Mouse (Mus musculus) pancreas, adult 10 weeks (tissue): ENCODE measurements around the gene Cdkl2. TPM values are rescaled to one million over a fixed set of nuclear protein-coding genes. Genes with fewer than 3 reads are reported as not detected.

Experiments used
- polyA plus RNA-seq: library from polyadenylated mRNA; stranded (reverse); fragments of 350-450 nt; fragmentation: Illumina TruSeq; extraction: RNeasy Lipid Tissue Mini Kit (QIAGEN cat#74804); gene quantifications from one replicate; pipeline ENCODE4 v1.2.3, GENCODE M21; 2015; ENCODE audit warnings: low read depth, low replicate concordance; ENCODE audit not compliant: insufficient read depth

Gene Cdkl2
- 2.6 TPM for polyA plus RNA-seq

DNA sequence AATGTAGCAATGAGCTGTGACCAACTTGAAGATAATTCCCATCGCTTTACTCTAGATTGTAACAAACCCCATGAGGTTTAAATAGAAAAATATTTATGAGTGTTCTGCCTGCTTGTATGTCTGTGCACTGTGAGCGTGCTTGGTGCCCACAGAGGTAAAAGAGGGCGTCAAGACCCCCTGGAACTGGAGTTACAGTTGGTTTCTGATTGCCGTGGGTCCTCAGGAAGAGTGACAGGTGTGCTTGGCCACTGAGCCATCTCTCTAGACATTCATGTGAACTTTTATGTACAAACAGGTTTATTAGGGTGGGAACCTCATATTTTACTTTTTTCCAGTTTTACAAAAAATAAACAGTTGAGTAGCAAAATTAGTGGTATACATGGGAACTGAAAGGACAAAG lies at the start of gene Cdkl2:
TSS of gene Cdkl2 (minus strand) at position 101 of the 400 bp plus-strand sequence.

DNA sequence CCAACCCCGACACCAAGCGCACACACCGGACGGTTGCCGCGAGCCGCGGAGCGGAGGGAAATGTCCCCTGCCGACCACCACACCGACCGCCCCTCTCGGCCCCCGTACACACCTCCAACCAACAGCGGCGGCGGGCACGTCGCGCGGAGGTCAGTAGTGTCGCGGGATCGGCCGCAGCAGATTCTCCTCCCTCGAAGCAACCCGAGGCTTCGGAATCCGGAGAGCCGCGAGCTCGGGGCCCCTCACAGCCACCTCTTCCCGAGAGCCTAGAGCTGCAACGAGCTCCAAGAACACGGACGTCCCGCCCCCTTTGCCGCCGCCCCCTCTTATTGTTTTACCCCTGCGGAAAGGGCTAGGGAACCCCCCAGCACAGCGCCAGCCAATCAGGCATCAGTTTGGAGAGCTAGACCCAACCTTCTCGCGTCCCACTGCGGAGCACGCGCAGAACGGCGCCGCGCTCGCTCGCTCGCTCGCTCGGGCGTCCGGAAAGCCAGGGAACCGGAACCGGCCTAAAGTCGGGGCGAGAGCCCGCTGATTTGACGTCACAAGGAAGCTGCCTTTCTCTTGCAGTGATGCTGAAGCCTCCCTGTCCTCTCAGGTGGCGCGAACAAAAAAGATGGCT lies 39.8 kb upstream of the Cdkl2 start, which contains the start of gene G3bp2:
TSS of gene G3bp2 (minus strand) at position 303 of the 622 bp plus-strand sequence.

DNA sequence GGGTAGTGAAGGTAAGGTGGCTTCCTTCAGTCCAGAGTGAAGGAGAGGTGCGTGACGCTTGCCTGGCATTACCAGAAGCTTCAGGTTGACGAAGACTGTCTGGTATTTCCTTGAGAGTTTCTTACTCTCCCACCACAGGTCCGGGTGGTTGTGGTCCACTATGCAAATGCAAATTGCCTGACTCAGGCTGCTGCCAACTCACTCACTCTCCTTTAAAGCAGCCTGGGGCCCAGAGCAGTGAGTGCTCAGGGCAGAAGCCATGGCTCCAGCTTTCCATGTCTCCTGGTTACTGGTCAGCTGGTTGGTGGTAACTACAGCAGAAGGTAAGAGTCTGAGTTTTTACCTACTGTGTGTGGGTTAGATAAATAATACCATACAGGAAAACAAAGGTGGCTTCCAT lies 56.4 kb downstream of the Cdkl2 start, which contains the start of gene Odaph:
TSS of gene Odaph (plus strand) at position 240 of the 400 bp plus-strand sequence.

DNA sequence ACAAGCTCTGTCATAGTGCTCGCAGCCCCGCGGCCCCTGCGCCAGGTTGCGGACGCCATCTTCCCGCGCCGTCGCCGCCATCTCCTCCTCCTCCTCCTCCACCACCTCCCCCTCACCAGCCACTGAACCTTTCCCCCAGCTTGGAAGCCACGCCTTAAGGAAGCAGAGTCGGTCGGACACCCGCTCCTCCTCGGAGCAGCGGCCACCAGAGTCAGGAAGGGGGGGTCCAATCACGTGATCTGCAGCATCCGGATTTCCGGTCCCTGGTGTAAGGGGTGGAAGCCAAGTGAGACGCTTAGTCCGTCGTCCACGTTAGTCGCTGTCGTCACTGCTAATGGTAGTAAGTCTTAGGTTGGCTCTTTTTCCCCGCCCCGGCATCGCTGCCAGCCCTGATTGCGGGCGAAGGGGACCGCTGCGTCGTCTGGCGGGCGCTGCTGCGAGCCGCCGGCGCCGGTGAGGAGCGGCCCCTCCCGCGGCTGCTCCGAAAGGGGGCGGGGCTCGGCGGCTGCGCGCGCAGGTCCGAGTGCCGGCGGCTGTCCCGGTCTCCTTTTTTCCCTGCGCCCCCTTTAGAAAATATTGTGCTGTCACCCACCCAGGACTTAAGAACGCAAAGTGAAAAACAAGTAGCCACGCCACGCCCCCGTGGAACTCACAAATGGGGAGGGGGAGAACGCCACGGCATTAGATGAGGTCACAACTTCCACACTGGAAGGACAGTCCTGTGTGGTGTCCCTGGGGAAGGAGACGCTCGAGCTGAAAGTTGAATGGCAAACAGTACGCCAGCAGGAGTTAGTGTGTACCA lies 80.8 kb downstream of the Cdkl2 start, which contains the start of gene Rchy1:
TSS of gene Rchy1 (minus strand) at position 430 of the 802 bp plus-strand sequence.

Other genes with a start within 250 kb of the Cdkl2 start
- gene Rchy1, start 80.8 kb downstream of the Cdkl2 start, polyA plus RNA-seq: 18.4 TPM
- gene Odaph, start 56.4 kb downstream of the Cdkl2 start, polyA plus RNA-seq: not detected
- gene G3bp2, start 39.8 kb upstream of the Cdkl2 start, polyA plus RNA-seq: 13.7 TPM
- gene Uso1, start 94.1 kb upstream of the Cdkl2 start, polyA plus RNA-seq: 24.5 TPM
- not detected for gene U90926, start 171.5 kb upstream of the Cdkl2 start, polyA plus RNA-seq
- not detected for gene Ppef2, start 212.4 kb upstream of the Cdkl2 start, polyA plus RNA-seq
- gene Naaa, start 234.3 kb upstream of the Cdkl2 start, polyA plus RNA-seq: 3.1 TPM